Mouse (Mus musculus) neural tube, embryonic 15.5 days (tissue): ENCODE results near the gene Tmem258. TPM values are rescaled to one million over a fixed set of nuclear protein-coding genes. Genes with fewer than 3 reads are reported as not detected.

Experiments
- ATAC-seq: fragments of 200-750 bp; cut with Nextera tagmentation; 2 replicates; pipeline ENCODE4 v1.8.0; 2017; ENCODE audit warnings: mild to moderate bottlenecking, moderate TSS enrichment, moderate library complexity; ENCODE audit not compliant: low FRiP score
- H3K27ac ChIP-seq: fragments of 300-500 bp; sonication (generic); replicated peaks from 2 replicates; pipeline ENCODE4 v1.5.1; 2015; ENCODE audit warnings: mild to moderate bottlenecking, inconsistent platforms
- H3K27me3 ChIP-seq: fragments of 300-500 bp; sonication (generic); replicated peaks from 2 replicates; pipeline ENCODE4 v1.6.1; 2015; ENCODE audit warnings: inconsistent platforms
- H3K36me3 ChIP-seq: fragments of 300-500 bp; sonication (generic); 2 replicates; pipeline ENCODE4 v1.6.1; 2015; ENCODE audit warnings: inconsistent platforms
- H3K4me1 ChIP-seq: fragments of 300-500 bp; sonication (generic); 2 replicates; pipeline ENCODE4 v1.6.1; 2015; ENCODE audit warnings: inconsistent platforms
- H3K4me2 ChIP-seq: fragments of 300-500 bp; sonication (generic); 2 replicates; pipeline ENCODE4 v1.6.1; 2015; ENCODE audit warnings: inconsistent platforms, mild to moderate bottlenecking, moderate library complexity
- H3K4me3 ChIP-seq: fragments of 300-500 bp; sonication (generic); replicated peaks from 2 replicates; pipeline ENCODE4 v1.5.1; 2015; ENCODE audit warnings: mild to moderate bottlenecking, inconsistent platforms
- H3K9ac ChIP-seq: fragments of 300-500 bp; sonication (generic); replicated peaks from 2 replicates; pipeline ENCODE4 v1.6.1; 2015; ENCODE audit warnings: mild to moderate bottlenecking, inconsistent platforms
- H3K9me3 ChIP-seq: fragments of 300-500 bp; sonication (generic); replicated peaks from 2 replicates; pipeline ENCODE4 v1.6.1; 2016; ENCODE audit warnings: inconsistent platforms
- WGBS: fragments of 180-500 bp; shearing (Covaris S2); methylation state at CpG from one replicate; pipeline ENCODE4 v1.1.7; 2015; ENCODE audit warnings: mixed read lengths; 5-methylcytosine and 5-hydroxymethylcytosine counted together
- microRNA-seq: library from miRNA; unstranded; fragments of <30 nt; microRNA quantifications from one replicate; pipeline ENCODE4, GENCODE M21; 2017
- polyA plus RNA-seq: library from polyadenylated mRNA; unstranded; fragments of >200 nt; fragmentation: Nextera tagmentation; extraction: Ambion mirVana; gene quantifications from 2 replicates; pipeline ENCODE4 v1.2.1, GENCODE M21; 2015

The Tmem258 gene
- polyA plus RNA-seq, 1 experiment from 2014 or later = 355 TPM

DNA sequence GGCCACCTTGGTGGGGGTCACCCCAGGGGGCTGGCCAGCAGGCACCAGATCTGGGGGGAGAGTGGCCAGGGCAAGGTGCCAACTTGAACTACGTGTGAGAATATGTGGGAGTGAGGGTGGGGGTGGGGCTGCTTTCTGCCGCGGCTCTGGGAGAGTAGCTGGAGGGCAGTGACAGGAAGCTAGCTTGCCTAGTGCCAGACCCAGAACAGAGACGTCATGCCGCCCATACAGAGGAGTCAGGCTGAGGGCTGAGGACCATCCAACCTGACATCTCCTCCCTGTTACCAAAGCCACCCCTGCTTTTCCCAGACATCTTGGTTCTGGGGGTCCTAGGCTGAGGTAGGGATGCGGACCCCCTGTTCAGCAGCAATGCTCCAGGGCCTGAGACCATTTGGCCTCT lies 43.4 kb downstream of the Tmem258 start:
- no peak overlapping the region for H3K27ac ChIP-seq
- H3K4me2 ChIP-seq = no peak overlapping the region
- H3K9ac ChIP-seq = no peak overlapping the region
- no peak overlapping the region for H3K4me3 ChIP-seq
- peaks cover 13% of the 10 kb centered on the region for H3K36me3 ChIP-seq
- ATAC-seq = no peak
- 36% methylated on average over 6 of the region's 6 CpGs for WGBS
- H3K4me1 ChIP-seq = 0 out of 2 replicates have a peak, but pooled peaks cover 2% of the 10 kb centered on the region
- H3K27me3 ChIP-seq = no peaks in the 10 kb centered on the region
- no peaks in the 10 kb centered on the region for H3K9me3 ChIP-seq

GRCm38 (mm10) chr19:10248128-10248527 lies 44.3 kb downstream of the Tmem258 start:
- H3K27ac ChIP-seq = no peak overlapping the region
- H3K4me1 ChIP-seq = no peaks in the 10 kb centered on the region
- H3K4me3 ChIP-seq = no peak overlapping the region
- no peaks in the 10 kb centered on the region for H3K27me3 ChIP-seq
- no peak overlapping the region for H3K4me2 ChIP-seq
- H3K9me3 ChIP-seq = no peaks in the 10 kb centered on the region
- no peak for ATAC-seq
- 66% methylated on average over 20 of the region's 20 CpGs for WGBS
- H3K36me3 ChIP-seq = peaks cover 13% of the 10 kb centered on the region
- no peak overlapping the region for H3K9ac ChIP-seq

Small RNAs within 50 kb of the gene (microRNA-seq; reads per million reads assigned to microRNA genes)
- gene Mir6993 = 0.52 reads per million

Other genes starting within 250 kb of the Tmem258 start
- 1,798 and 1,858 TPM in 2 replicates for gene Fth1, start 223.4 kb upstream of the Tmem258 start, polyA plus RNA-seq
- 2.1 and 2.3 TPM in 2 replicates for gene Best1, start 202.4 kb upstream of the Tmem258 start, polyA plus RNA-seq
- gene Rab3il1, start 202.3 kb upstream of the Tmem258 start, polyA plus RNA-seq = 21.4 and 22.5 TPM in 2 replicates
- 30.3 and 32.3 TPM in 2 replicates for gene Fads3, start 162.4 kb upstream of the Tmem258 start, polyA plus RNA-seq
- gene Fads2, start 102.3 kb upstream of the Tmem258 start, polyA plus RNA-seq = 163 and 165 TPM in 2 replicates
- gene Fads1, start 21.1 kb upstream of the Tmem258 start, polyA plus RNA-seq = 146 and 157 TPM in 2 replicates
- 22.8 and 42.1 TPM in 2 replicates for gene Fen1, start 155 bp downstream of the Tmem258 start, polyA plus RNA-seq
- 0.79 and 1.7 TPM in 2 replicates for gene Myrf, start 36.7 kb downstream of the Tmem258 start, polyA plus RNA-seq
- 11.2 and 12.2 TPM in 2 replicates for gene Dagla, start 100.9 kb downstream of the Tmem258 start, polyA plus RNA-seq
- 10.4 and 17.3 TPM in 2 replicates for gene Syt7, start 185.1 kb downstream of the Tmem258 start, polyA plus RNA-seq